Mouse (Mus musculus) kidney, postnatal 0 days (tissue): Measurements from ENCODE around the gene Slu7. TPM values are rescaled to one million over a fixed set of nuclear protein-coding genes. Genes with fewer than 3 reads are reported as not detected.
A peak's percentile ranks its signal among the peaks of the same experiment; 100 is the strongest.

ENCODE experiments used
- ATAC-seq: fragments of 200-750 bp; cut with Nextera tagmentation; replicated peaks from 2 replicates; pipeline ENCODE4 v1.8.0; 2017; ENCODE audit warnings: low read depth, moderate number of reproducible peaks, moderate TSS enrichment, moderate library complexity; ENCODE audit not compliant: low FRiP score
- DNase-seq: peaks from one replicate; pipeline ENCODE4 v3.0.0-alpha.2; 2016; ENCODE audit warnings: low spot score
- H3K27ac ChIP-seq: fragments of 300-500 bp; sonication (generic); 2 replicates; pipeline ENCODE4 v1.5.1; 2014; ENCODE audit warnings: mild to moderate bottlenecking
- H3K27me3 ChIP-seq: fragments of 300-500 bp; sonication (generic); 2 replicates; pipeline ENCODE4 v1.6.1; 2014; ENCODE audit warnings: low read length, mixed read lengths; ENCODE audit not compliant: insufficient read depth
- H3K36me3 ChIP-seq: fragments of 300-500 bp; sonication (generic); 2 replicates; pipeline ENCODE4 v1.6.1; 2014; ENCODE audit warnings: low read length, mixed read lengths; ENCODE audit not compliant: insufficient read depth
- H3K4me1 ChIP-seq: fragments of 300-500 bp; sonication (generic); replicated peaks from 2 replicates; pipeline ENCODE4 v1.6.1; 2014; ENCODE audit warnings: antibody characterized with exemption, low read length, mixed read lengths; ENCODE audit not compliant: insufficient read depth
- H3K4me2 ChIP-seq: fragments of 300-500 bp; sonication (generic); 2 replicates; pipeline ENCODE4 v1.6.1; 2014; ENCODE audit warnings: mild to moderate bottlenecking, low read length, moderate library complexity, mixed read lengths
- H3K4me3 ChIP-seq: fragments of 300-500 bp; sonication (generic); replicated peaks from 2 replicates; pipeline ENCODE4 v1.5.1; 2014; ENCODE audit warnings: low read depth, low read length
- H3K9ac ChIP-seq: fragments of 300-500 bp; sonication (generic); 2 replicates; pipeline ENCODE4 v1.6.1; 2014; ENCODE audit warnings: low read depth, low read length
- H3K9me3 ChIP-seq: fragments of 300-500 bp; sonication (generic); replicated peaks from 2 replicates; pipeline ENCODE4 v1.6.1; 2016; ENCODE audit warnings: low read length, inconsistent platforms, mixed read lengths
- CTCF ChIP-seq: IDR thresholded peaks from 2 replicates; pipeline ENCODE4 v1.5.1; 2016; ENCODE audit warnings: antibody characterized with exemption, low read depth, mild to moderate bottlenecking, moderate library complexity
- WGBS: fragments of 180-500 bp; shearing (Covaris S2); extraction: QIAGEN DNeasy Blood & Tissue Kit; methylation state at CpG from one replicate; pipeline ENCODE4 v1.1.7; 2014; 5-methylcytosine and 5-hydroxymethylcytosine counted together
- polyA plus RNA-seq: library from polyadenylated mRNA; unstranded; fragments of >200 nt; fragmentation: Nextera tagmentation; extraction: Ambion mirVana; gene quantifications from 2 replicates; pipeline ENCODE4 v1.2.1, GENCODE M21; 2015

The Slu7 gene
- polyA plus RNA-seq, 1 experiment from 2014 or later = 62.6 TPM

DNA sequence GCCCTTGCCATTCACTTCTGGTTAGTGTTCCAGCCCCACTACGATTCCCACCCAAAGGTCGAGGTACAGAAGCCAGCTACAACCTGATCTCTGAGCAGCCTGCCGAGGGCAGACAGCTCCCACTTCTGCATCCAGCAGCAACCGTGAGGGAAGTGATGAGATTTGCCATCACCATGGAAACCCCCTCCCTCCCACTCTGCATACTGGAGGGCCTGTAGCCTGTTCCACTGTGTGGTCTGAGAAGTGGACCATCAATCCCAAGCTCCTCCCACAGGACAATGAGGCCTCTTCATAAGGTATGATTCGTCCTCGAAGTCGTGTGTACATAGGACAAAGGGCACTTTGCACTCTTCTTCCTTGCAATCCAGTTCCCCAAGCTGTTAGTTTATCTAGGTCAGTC is 16.3 kb upstream of the Slu7 start:
- Histone ChIP-seq H3K4me1 (no peaks in the 10 kb centered on the region), H3K27ac (no peak overlapping the region), H3K9me3 (no peaks in the 10 kb centered on the region), H3K27me3 (no peaks in the 10 kb centered on the region), H3K36me3 (0 out of 2 replicates have a peak, but pooled peaks cover 6% of the 10 kb centered on the region), H3K4me2 (no peak overlapping the region), H3K4me3 (no peak overlapping the region), H3K9ac (no peak overlapping the region)
- DNase-seq (no peak), ATAC-seq (peak; percentile 74)
- no peak for TF ChIP-seq CTCF
- WGBS = 35% methylated on average over 7 of the region's 7 CpGs

DNA sequence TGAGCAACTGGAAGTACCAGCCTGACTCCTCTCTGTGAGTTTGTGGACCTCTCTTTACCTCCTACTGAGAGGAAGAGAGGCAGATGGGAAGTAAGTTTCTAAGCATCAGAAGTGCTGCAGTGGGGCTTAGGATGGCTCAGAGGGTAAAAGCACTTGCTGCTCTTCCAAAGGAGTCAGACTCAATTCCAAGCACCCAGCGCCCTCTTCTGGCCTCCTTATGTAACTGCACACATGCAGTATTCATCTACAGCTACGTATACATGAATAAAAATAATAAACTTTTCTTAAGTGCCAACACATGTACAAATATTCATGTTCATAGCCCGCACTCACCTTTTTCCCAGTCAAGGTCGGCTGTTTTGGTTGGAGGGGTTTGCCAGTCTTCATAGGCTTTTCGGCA is 9.2 kb upstream of the Slu7 start:
- H3K4me3 ChIP-seq = no peak overlapping the region
- peaks cover 20% of the 10 kb centered on the region; the same call in 1 of the 2 replicates for H3K36me3 ChIP-seq
- H3K4me1 ChIP-seq = peaks cover 13% of the 10 kb centered on the region
- H3K27me3 ChIP-seq = no peaks in the 10 kb centered on the region
- DNase-seq (no peak), ATAC-seq (no peak)
- H3K9me3 ChIP-seq = no peaks in the 10 kb centered on the region
- no peak overlapping the region for H3K9ac ChIP-seq
- 80% methylated on average over 5 of the region's 5 CpGs for WGBS
- H3K27ac ChIP-seq = no peak overlapping the region
- H3K4me2 ChIP-seq = no peak overlapping the region
- peak; percentile 52 for TF ChIP-seq CTCF

DNA sequence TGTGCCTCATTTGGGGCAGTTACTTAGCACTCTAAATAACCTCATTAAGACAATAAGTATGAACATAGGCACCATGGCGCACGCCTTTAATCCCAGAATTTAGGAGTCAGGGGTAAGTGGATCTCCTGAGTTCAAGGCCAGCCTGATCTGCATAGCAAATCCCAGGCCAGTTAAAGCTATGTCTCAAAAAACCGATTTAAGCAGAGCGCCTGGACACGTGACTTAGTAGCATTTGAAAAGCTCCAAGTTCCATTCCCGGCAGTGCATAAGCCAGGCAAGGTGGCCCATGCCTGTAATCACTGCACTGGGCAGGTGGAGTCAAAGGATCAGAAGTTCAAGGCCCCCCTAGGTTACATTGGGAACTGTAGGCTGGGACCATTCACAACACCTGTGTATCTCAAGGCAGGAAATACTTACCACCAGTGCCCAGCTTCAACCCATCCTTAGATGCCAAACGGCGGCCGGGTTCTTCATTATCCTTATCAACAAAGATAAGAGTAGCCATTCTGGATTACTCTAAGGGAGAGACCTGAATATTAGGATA is 8.3 kb upstream of the Slu7 start:
- peak overlapping the region; percentile 58; the same call in 1 of the 2 replicates for H3K4me3 ChIP-seq
- H3K9me3 ChIP-seq = no peaks in the 10 kb centered on the region
- H3K36me3 ChIP-seq = peaks cover 20% of the 10 kb centered on the region; the same call in 1 of the 2 replicates
- no peak overlapping the region for H3K27ac ChIP-seq
- ATAC-seq (no peak), DNase-seq (no peak)
- H3K9ac ChIP-seq = no peak overlapping the region; the same call in 1 of the 2 replicates
- no peaks in the 10 kb centered on the region for H3K27me3 ChIP-seq
- WGBS = 92% methylated on average over 9 of the region's 9 CpGs
- peak overlapping the region; percentile 57 for H3K4me2 ChIP-seq
- H3K4me1 ChIP-seq = peaks cover 13% of the 10 kb centered on the region
- TF ChIP-seq CTCF = no peak

DNA sequence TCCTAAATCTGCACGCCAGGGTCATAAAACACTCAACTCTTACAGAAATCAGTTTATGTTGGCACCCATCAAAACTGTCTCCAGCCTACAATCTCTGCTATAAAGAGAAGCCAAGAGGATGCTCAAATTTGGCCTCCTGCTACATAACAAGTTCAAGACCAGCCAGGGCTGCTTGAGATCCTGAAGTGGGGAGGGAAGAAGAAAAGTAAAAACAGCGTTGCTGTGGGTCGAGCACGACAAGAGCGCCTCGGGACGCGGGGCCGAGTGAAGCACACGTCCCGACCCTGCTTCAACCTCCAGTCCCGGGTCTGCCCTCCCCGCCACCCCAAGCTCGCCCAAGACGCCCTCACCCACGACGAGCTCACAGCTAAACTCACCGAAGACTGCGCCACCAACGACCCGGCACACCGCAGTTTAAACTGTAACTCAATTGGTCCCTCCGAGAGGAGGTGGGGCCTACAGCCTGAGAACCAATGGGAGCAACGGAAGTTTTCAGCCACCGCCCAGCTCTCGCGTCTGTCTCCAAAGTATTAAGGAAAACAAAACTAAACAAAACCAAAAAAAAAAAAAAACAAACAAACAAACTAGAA is 7.6 kb upstream of the Slu7 start, which contains the start of gene Pttg1:
Gene Pttg1, minus strand, starts transcription at position 428 of the 590 bp plus-strand sequence.
- ATAC-seq = peak; percentile 96

DNA sequence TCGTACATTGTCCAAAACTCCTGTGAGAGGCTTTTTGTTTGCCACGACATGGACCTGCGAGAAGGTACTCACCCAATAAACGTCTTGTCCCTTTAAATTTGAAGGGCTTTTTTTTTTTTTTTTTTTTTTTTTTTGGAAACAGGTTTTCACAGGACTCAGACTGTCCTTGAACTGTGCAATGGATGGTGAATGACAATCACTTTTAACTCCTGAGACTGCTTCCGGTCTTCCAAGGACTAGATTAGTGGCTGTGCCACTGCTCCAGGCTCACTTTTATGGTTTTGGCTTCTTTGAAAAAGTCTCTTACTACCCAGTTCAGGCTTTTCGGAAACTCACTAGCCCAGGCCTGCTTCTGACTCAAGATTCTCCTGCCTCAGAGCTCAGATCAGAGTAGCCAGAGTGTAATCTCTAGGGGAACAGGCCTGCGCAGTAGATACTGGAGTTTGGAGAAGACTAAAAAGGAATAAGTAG is 7.1 kb upstream of the Slu7 start:
- H3K4me2 ChIP-seq = peak overlapping the region; percentile 57
- peaks cover 13% of the 10 kb centered on the region for H3K4me1 ChIP-seq
- no peak for DNase-seq
- H3K27me3 ChIP-seq = no peaks in the 10 kb centered on the region
- H3K4me3 ChIP-seq = peak overlapping the region; percentile 58
- H3K9me3 ChIP-seq = no peaks in the 10 kb centered on the region
- peak overlapping the region; percentile 74 for H3K9ac ChIP-seq
- ATAC-seq = peak; percentile 67
- peak overlapping the region; percentile 73 for H3K27ac ChIP-seq
- H3K36me3 ChIP-seq = peaks cover 15% of the 10 kb centered on the region; the same call in 1 of the 2 replicates
- no peak for TF ChIP-seq CTCF
- 21% methylated on average over 7 of the region's 7 CpGs for WGBS

More for the DNA sequence above, 7.6 kb upstream of the Slu7 start, which contains the start of gene Pttg1:
- Histone ChIP-seq H3K9ac (peak within 1 kb of the TSS; percentile 74), H3K27me3 (no peaks in the 10 kb centered on the region), H3K9me3 (no peaks in the 10 kb centered on the region), H3K4me3 (peak within 1 kb of the TSS; percentile 58), H3K4me2 (peak within 1 kb of the TSS; percentile 57), H3K27ac (peak within 1 kb of the TSS; percentile 76), H3K36me3 (peaks cover 17% of the 10 kb centered on the region; the same call in 1 of the 2 replicates), H3K4me1 (peaks cover 13% of the 10 kb centered on the region)
- peak; percentile 95 for DNase-seq
- WGBS = 2% methylated on average over 27 of the region's 27 CpGs
- TF ChIP-seq CTCF = no peak

DNA sequence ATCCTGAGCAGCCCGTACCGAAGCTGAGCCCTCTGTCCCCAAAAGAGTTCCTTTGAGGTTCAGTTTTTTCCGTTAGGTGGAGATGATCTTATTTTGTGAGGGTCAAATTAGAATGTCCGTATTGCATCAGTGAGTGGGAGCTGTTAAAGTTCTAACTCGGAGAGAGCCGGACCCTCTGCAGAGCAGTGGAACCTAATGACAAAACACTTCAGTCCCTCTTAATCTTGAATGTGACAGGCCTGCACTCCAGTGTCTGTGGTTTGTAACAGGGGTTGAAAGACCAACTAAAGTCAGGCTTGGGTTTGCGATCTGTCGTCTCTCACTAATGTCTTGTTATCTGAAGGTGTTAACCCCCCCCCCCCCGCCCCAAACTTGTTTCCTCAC is 472 bp downstream of the Slu7 start:
- 0% methylated on average over 9 of the region's 9 CpGs for WGBS
- Histone ChIP-seq H3K27ac (peak overlapping the region; percentile 77), H3K9me3 (no peaks in the 10 kb centered on the region), H3K27me3 (no peaks in the 10 kb centered on the region), H3K4me2 (peak overlapping the region; percentile 58), H3K4me3 (peak overlapping the region; percentile 90), H3K36me3 (peaks cover 18% of the 10 kb centered on the region), H3K9ac (peak overlapping the region; percentile 86), H3K4me1 (peaks cover 9% of the 10 kb centered on the region)
- TF ChIP-seq CTCF = no peak
- ATAC-seq (peak; percentile 53), DNase-seq (peak; percentile 15)
